Mouse (Mus musculus): Measurements from ENCODE around the gene Gm20388. TPM values are rescaled to one million over a fixed set of nuclear protein-coding genes. Genes with fewer than 3 reads are reported as not detected.

The Gm20388 gene
- polyA plus RNA-seq, 1 experiment: not detected

- WGBS: 46% methylated on average over 6 of the region's 6 CpGs
- Histone ChIP-seq H3K4me1 (ENCODE audit: control insufficient read depth, insufficient read depth, low read length) (peaks cover 22% of the 10 kb centered on the region), H3K27ac (ENCODE audit: insufficient read depth, low read depth, low read length) (no peak overlapping the region), H3K4me3 (ENCODE audit: insufficient read depth, low read depth, low read length) (no peak overlapping the region)
- no peak for TF ChIP-seq CTCF (IDR thresholded peaks at IDR 0.05; ENCODE audit: insufficient read depth, low read depth, low read length)
- TF ChIP-seq POLR2A (IDR thresholded peaks at IDR 0.05; ENCODE audit: insufficient read depth, low read depth, low read length): no peak
Measured at GRCm38 (mm10) chr8:120034471-120034870, 123.8 kb downstream of the Gm20388 start.

- Histone ChIP-seq H3K4me1 (ENCODE audit: control insufficient read depth, insufficient read depth, low read length) (peaks cover 25% of the 10 kb centered on the region), H3K27ac (ENCODE audit: insufficient read depth, low read depth, low read length) (no peak overlapping the region), H3K4me3 (ENCODE audit: insufficient read depth, low read depth, low read length) (no peak overlapping the region)
- TF ChIP-seq POLR2A (IDR thresholded peaks at IDR 0.05; ENCODE audit: insufficient read depth, low read depth, low read length) (no peak), CTCF (IDR thresholded peaks at IDR 0.05; ENCODE audit: insufficient read depth, low read depth, low read length) (no peak)
- WGBS: 54% methylated on average over 9 of the region's 9 CpGs
Measured at GRCm38 (mm10) chr8:120036111-120036510, 125.5 kb downstream of the Gm20388 start.

GRCm38 (mm10) chr8:120036578-120036977 is 125.9 kb downstream of the Gm20388 start:
- H3K27ac ChIP-seq (ENCODE audit: insufficient read depth, low read depth, low read length): no peak overlapping the region
- no peak overlapping the region for H3K4me3 ChIP-seq (ENCODE audit: insufficient read depth, low read depth, low read length)
- 94% methylated on average over 4 of the region's 4 CpGs for WGBS
- peaks cover 25% of the 10 kb centered on the region for H3K4me1 ChIP-seq (ENCODE audit: control insufficient read depth, insufficient read depth, low read length)
- TF ChIP-seq POLR2A (IDR thresholded peaks at IDR 0.05; ENCODE audit: insufficient read depth, low read depth, low read length) (no peak), CTCF (IDR thresholded peaks at IDR 0.05; ENCODE audit: insufficient read depth, low read depth, low read length) (no peak)

GRCm38 (mm10) chr8:120037199-120037598 is 126.6 kb downstream of the Gm20388 start:
- WGBS: 87% methylated on average over 15 of the region's 15 CpGs
- no peak overlapping the region for H3K27ac ChIP-seq (ENCODE audit: insufficient read depth, low read depth, low read length)
- TF ChIP-seq CTCF (IDR thresholded peaks at IDR 0.05; ENCODE audit: insufficient read depth, low read depth, low read length) (no peak), POLR2A (IDR thresholded peaks at IDR 0.05; ENCODE audit: insufficient read depth, low read depth, low read length) (no peak)
- peaks cover 25% of the 10 kb centered on the region for H3K4me1 ChIP-seq (ENCODE audit: control insufficient read depth, insufficient read depth, low read length)
- H3K4me3 ChIP-seq (ENCODE audit: insufficient read depth, low read depth, low read length): no peak overlapping the region

- H3K4me1 ChIP-seq (ENCODE audit: control insufficient read depth, insufficient read depth, low read length): peaks cover 25% of the 10 kb centered on the region
- no peak overlapping the region for H3K4me3 ChIP-seq (ENCODE audit: insufficient read depth, low read depth, low read length)
- TF ChIP-seq CTCF (IDR thresholded peaks at IDR 0.05; ENCODE audit: insufficient read depth, low read depth, low read length): no peak
- no peak for TF ChIP-seq POLR2A (IDR thresholded peaks at IDR 0.05; ENCODE audit: insufficient read depth, low read depth, low read length)
- WGBS: 91% methylated on average over 8 of the region's 8 CpGs
- H3K27ac ChIP-seq (ENCODE audit: insufficient read depth, low read depth, low read length): no peak overlapping the region
Measured at GRCm38 (mm10) chr8:120037611-120038010, 127.0 kb downstream of the Gm20388 start.

GRCm38 (mm10) chr8:120038741-120039140 is 128.1 kb downstream of the Gm20388 start:
- Histone ChIP-seq H3K4me3 (ENCODE audit: insufficient read depth, low read depth, low read length) (no peak overlapping the region), H3K27ac (ENCODE audit: insufficient read depth, low read depth, low read length) (no peak overlapping the region), H3K4me1 (ENCODE audit: control insufficient read depth, insufficient read depth, low read length) (peaks cover 25% of the 10 kb centered on the region)
- TF ChIP-seq CTCF (IDR thresholded peaks at IDR 0.05; ENCODE audit: insufficient read depth, low read depth, low read length) (no peak), POLR2A (IDR thresholded peaks at IDR 0.05; ENCODE audit: insufficient read depth, low read depth, low read length) (no peak)
- WGBS: 85% methylated on average over 12 of the region's 12 CpGs

GRCm38 (mm10) chr8:120039313-120039919 is 128.8 kb downstream of the Gm20388 start:
- Histone ChIP-seq H3K27ac (ENCODE audit: insufficient read depth, low read depth, low read length) (peak overlapping the region; percentile 7; the same call in 1 of the 2 replicates), H3K4me3 (ENCODE audit: insufficient read depth, low read depth, low read length) (no peak overlapping the region), H3K4me1 (ENCODE audit: control insufficient read depth, insufficient read depth, low read length) (peaks cover 23% of the 10 kb centered on the region)
- 81% methylated on average over 11 of the region's 11 CpGs for WGBS
- TF ChIP-seq CTCF (IDR thresholded peaks at IDR 0.05; ENCODE audit: insufficient read depth, low read depth, low read length): no peak

- H3K4me3 ChIP-seq (ENCODE audit: insufficient read depth, low read depth, low read length): no peak overlapping the region
- H3K27ac ChIP-seq (ENCODE audit: insufficient read depth, low read depth, low read length): no peak overlapping the region
- H3K4me1 ChIP-seq (ENCODE audit: control insufficient read depth, insufficient read depth, low read length): peaks cover 22% of the 10 kb centered on the region
- TF ChIP-seq CTCF (IDR thresholded peaks at IDR 0.05; ENCODE audit: insufficient read depth, low read depth, low read length): no peak
- TF ChIP-seq POLR2A (IDR thresholded peaks at IDR 0.05; ENCODE audit: insufficient read depth, low read depth, low read length): no peak
- WGBS: 59% methylated on average over 1 of the region's 1 CpGs
Measured at GRCm38 (mm10) chr8:120040861-120041260, 130.2 kb downstream of the Gm20388 start.

GRCm38 (mm10) chr8:120042542-120043312 is 132.1 kb downstream of the Gm20388 start:
- Histone ChIP-seq H3K4me1 (ENCODE audit: control insufficient read depth, insufficient read depth, low read length) (peaks cover 29% of the 10 kb centered on the region), H3K4me3 (ENCODE audit: insufficient read depth, low read depth, low read length) (no peak overlapping the region), H3K27ac (ENCODE audit: insufficient read depth, low read depth, low read length) (no peak overlapping the region)
- WGBS: 86% methylated on average over 10 of the region's 10 CpGs
- TF ChIP-seq CTCF (IDR thresholded peaks at IDR 0.05; ENCODE audit: insufficient read depth, low read depth, low read length): no peak
- no peak for TF ChIP-seq POLR2A (IDR thresholded peaks at IDR 0.05; ENCODE audit: insufficient read depth, low read depth, low read length)

Data from olfactory bulb, adult 2 months (tissue).